Mouse (Mus musculus): ENCODE measurements around the gene Zfp280c. TPM values are rescaled to one million over a fixed set of nuclear protein-coding genes. Genes with fewer than 3 reads are reported as not detected.

Gene Zfp280c
- polyA plus RNA-seq (2012; rRNA removed) (5.2 and 5.4 TPM in 2 replicates), polyA plus RNA-seq (2014; fragmentation: Nextera tagmentation; extraction: Ambion mirVana) (2.1 and 4.4 TPM in 2 replicates)

GRCm38 (mm10) chrX:48594099-48594760 lies at the start of gene Zfp280c:
Gene Zfp280c, minus strand, starts transcription at chrX:48594504.
- Histone ChIP-seq H3K9ac (replicated peaks) (peak within 1 kb of the TSS; percentile 68), H3K27me3 (ENCODE audit: control insufficient read depth, insufficient read depth, low read length) (no peaks in the 10 kb centered on the region), H3K9me3 (ENCODE audit: control insufficient read depth, low read length) (no peaks in the 10 kb centered on the region), H3K36me3 (replicated peaks; ENCODE audit: control insufficient read depth, insufficient read depth, low read depth) (peaks cover 3% of the 10 kb centered on the region; the same call in 1 of the 2 replicates), H3K4me1 (replicated peaks; ENCODE audit: control insufficient read depth in 2 of 2, insufficient read depth in 2 of 2, low read length in 1 of 2) (peaks cover 0 to 3% of the 10 kb centered on the region in 2 experiments; a peak in 1 of 4 replicates), H3K4me2 (ENCODE audit: low read depth) (peak within 1 kb of the TSS; percentile 70), H3K4me3 (ENCODE audit: insufficient read depth in 1 of 2, low read depth in 2 of 2, low read length in 2 of 2) (peak within 1 kb of the TSS; percentile 70 to 75), H3K27ac (no peak within 1 kb of the TSS)
- TF ChIP-seq EP300 (IDR thresholded peaks at IDR 0.05; ENCODE audit: low read depth) (no peak), CTCF (IDR thresholded peaks at IDR 0.05; ENCODE audit: low read depth) (no peak)
- peak; percentile 89 for ATAC-seq (ENCODE audit: insufficient read depth)
- DNase-seq (ENCODE audit: low read depth in 3 of 3, low spot score in 3 of 3) = peak; percentile 45 to 49 (median 46)
- 9% methylated on average over 45 of the region's 45 CpGs for WGBS (ENCODE audit: insufficient replicate concordance)

- DNase-seq (ENCODE audit: low read depth in 3 of 3, low spot score in 3 of 3) (no peak), ATAC-seq (ENCODE audit: insufficient read depth) (no peak)
- no peak for TF ChIP-seq EP300 (IDR thresholded peaks at IDR 0.05; ENCODE audit: low read depth)
- TF ChIP-seq CTCF (IDR thresholded peaks at IDR 0.05; ENCODE audit: low read depth) = peak; percentile 44
- Histone ChIP-seq H3K27me3 (ENCODE audit: control insufficient read depth, insufficient read depth, low read length) (no peaks in the 10 kb centered on the region), H3K9me3 (ENCODE audit: control insufficient read depth, low read length) (no peaks in the 10 kb centered on the region), H3K4me3 (ENCODE audit: insufficient read depth in 1 of 2, low read depth in 2 of 2, low read length in 2 of 2) (no peak overlapping the region), H3K9ac (replicated peaks) (no peak overlapping the region), H3K36me3 (replicated peaks; ENCODE audit: control insufficient read depth, insufficient read depth, low read depth) (no peaks in the 10 kb centered on the region), H3K4me1 (replicated peaks; ENCODE audit: control insufficient read depth in 2 of 2, insufficient read depth in 2 of 2, low read length in 1 of 2) (no peaks in the 10 kb centered on the region), H3K4me2 (ENCODE audit: low read depth) (no peak overlapping the region), H3K27ac (no peak overlapping the region)
- 48% methylated on average over 2 of the region's 2 CpGs for WGBS (ENCODE audit: insufficient replicate concordance)
Measured at GRCm38 (mm10) chrX:48637032-48637431, 42.7 kb upstream of the Zfp280c start.

GRCm38 (mm10) chrX:48624054-48624420 lies 29.7 kb upstream of the Zfp280c start:
- Histone ChIP-seq H3K9ac (replicated peaks) (peak overlapping the region; percentile 65), H3K27me3 (ENCODE audit: control insufficient read depth, insufficient read depth, low read length) (no peaks in the 10 kb centered on the region), H3K4me2 (ENCODE audit: low read depth) (peak overlapping the region; percentile 73), H3K36me3 (replicated peaks; ENCODE audit: control insufficient read depth, insufficient read depth, low read depth) (no peaks in the 10 kb centered on the region), H3K4me1 (replicated peaks; ENCODE audit: control insufficient read depth in 2 of 2, insufficient read depth in 2 of 2, low read length in 1 of 2) (no peaks in the 10 kb centered on the region), H3K27ac (no peak overlapping the region), H3K9me3 (ENCODE audit: control insufficient read depth, low read length) (no peaks in the 10 kb centered on the region), H3K4me3 (ENCODE audit: insufficient read depth in 1 of 2, low read depth in 2 of 2, low read length in 2 of 2) (peak overlapping the region; percentile 69 to 84)
- no peak for DNase-seq (ENCODE audit: low read depth in 3 of 3, low spot score in 3 of 3)
- 15% methylated on average over 9 of the region's 9 CpGs for WGBS (ENCODE audit: insufficient replicate concordance)
- no peak for TF ChIP-seq CTCF (IDR thresholded peaks at IDR 0.05; ENCODE audit: low read depth)
- TF ChIP-seq EP300 (IDR thresholded peaks at IDR 0.05; ENCODE audit: low read depth) = no peak
- no peak for ATAC-seq (ENCODE audit: insufficient read depth)

GRCm38 (mm10) chrX:48623379-48624053 lies 29.2 kb upstream of the Zfp280c start, which contains the start of gene Slc25a14:
Gene Slc25a14, plus strand, starts transcription at chrX:48623413.
- peak within 1 kb of the TSS; percentile 65 for H3K9ac ChIP-seq (replicated peaks)

GRCm38 (mm10) chrX:48623049-48623378 lies 28.7 kb upstream of the Zfp280c start:
- 17% methylated on average over 4 of the region's 4 CpGs for WGBS (ENCODE audit: insufficient replicate concordance)
- Histone ChIP-seq H3K27me3 (ENCODE audit: control insufficient read depth, insufficient read depth, low read length) (no peaks in the 10 kb centered on the region), H3K4me2 (ENCODE audit: low read depth) (peak overlapping the region; percentile 73), H3K27ac (no peak overlapping the region), H3K4me1 (replicated peaks; ENCODE audit: control insufficient read depth in 2 of 2, insufficient read depth in 2 of 2, low read length in 1 of 2) (no peaks in the 10 kb centered on the region), H3K9ac (replicated peaks) (no peak overlapping the region), H3K36me3 (replicated peaks; ENCODE audit: control insufficient read depth, insufficient read depth, low read depth) (no peaks in the 10 kb centered on the region), H3K4me3 (ENCODE audit: insufficient read depth in 1 of 2, low read depth in 2 of 2, low read length in 2 of 2) (peak overlapping the region; percentile 69 to 84), H3K9me3 (ENCODE audit: control insufficient read depth, low read length) (no peaks in the 10 kb centered on the region)
- ATAC-seq (ENCODE audit: insufficient read depth) (no peak), DNase-seq (ENCODE audit: low read depth in 3 of 3, low spot score in 3 of 3) (no peak)
- TF ChIP-seq EP300 (IDR thresholded peaks at IDR 0.05; ENCODE audit: low read depth) (no peak), CTCF (IDR thresholded peaks at IDR 0.05; ENCODE audit: low read depth) (no peak)

More at GRCm38 (mm10) chrX:48623379-48624053, 29.2 kb upstream of the Zfp280c start, which contains the start of gene Slc25a14:
- WGBS (ENCODE audit: insufficient replicate concordance) = 9% methylated on average over 38 of the region's 38 CpGs
- H3K4me1 ChIP-seq (replicated peaks; ENCODE audit: control insufficient read depth in 2 of 2, insufficient read depth in 2 of 2, low read length in 1 of 2) = no peaks in the 10 kb centered on the region
- no peak within 1 kb of the TSS; the same call in 1 of the 2 replicates for H3K27ac ChIP-seq
- no peaks in the 10 kb centered on the region for H3K36me3 ChIP-seq (replicated peaks; ENCODE audit: control insufficient read depth, insufficient read depth, low read depth)
- no peaks in the 10 kb centered on the region for H3K27me3 ChIP-seq (ENCODE audit: control insufficient read depth, insufficient read depth, low read length)
- no peaks in the 10 kb centered on the region for H3K9me3 ChIP-seq (ENCODE audit: control insufficient read depth, low read length)
- DNase-seq (ENCODE audit: low read depth in 3 of 3, low spot score in 3 of 3) (peak; percentile 50 to 64 (median 55)), ATAC-seq (ENCODE audit: insufficient read depth) (peak; percentile 94)
- TF ChIP-seq EP300 (IDR thresholded peaks at IDR 0.05; ENCODE audit: low read depth) (no peak), CTCF (IDR thresholded peaks at IDR 0.05; ENCODE audit: low read depth) (no peak)
- H3K4me2 ChIP-seq (ENCODE audit: low read depth) = peak within 1 kb of the TSS; percentile 73
- H3K4me3 ChIP-seq (ENCODE audit: insufficient read depth in 1 of 2, low read depth in 2 of 2, low read length in 2 of 2) = peak within 1 kb of the TSS; percentile 69 to 84

Data from liver, embryonic 14.5 days (tissue).